Mouse (Mus musculus): ENCODE measurements around the gene Lrp11. TPM values are rescaled to one million over a fixed set of nuclear protein-coding genes. Genes with fewer than 3 reads are reported as not detected.
A peak's percentile ranks its signal among the peaks of the same experiment; 100 is the strongest.

The Lrp11 gene
- polyA plus RNA-seq, 1 experiment from 2014 or later = 2.6 TPM

GRCm38 (mm10) chr10:7623861-7624518 is 34.4 kb downstream of the Lrp11 start:
- Histone ChIP-seq H3K4me2 (no peak overlapping the region), H3K27ac (no peak overlapping the region), H3K4me3 (no peak overlapping the region), H3K9ac (no peak overlapping the region), H3K9me3 (no peaks in the 10 kb centered on the region), H3K4me1 (no peaks in the 10 kb centered on the region), H3K27me3 (no peaks in the 10 kb centered on the region), H3K36me3 (peaks cover 5% of the 10 kb centered on the region)
- no peak for ATAC-seq (ENCODE audit: insufficient number of reproducible peaks, insufficient read depth, low FRiP score, low TSS enrichment, low read depth)
- WGBS = 93% methylated on average over 3 of the region's 3 CpGs

GRCm38 (mm10) chr10:7629092-7629491 is 39.5 kb downstream of the Lrp11 start:
- H3K27me3 ChIP-seq = no peaks in the 10 kb centered on the region
- H3K4me1 ChIP-seq = no peaks in the 10 kb centered on the region
- no peak for ATAC-seq (ENCODE audit: insufficient number of reproducible peaks, insufficient read depth, low FRiP score, low TSS enrichment, low read depth)
- H3K27ac ChIP-seq = no peak overlapping the region
- no peak overlapping the region for H3K9ac ChIP-seq
- peaks cover 29% of the 10 kb centered on the region for H3K36me3 ChIP-seq
- no peak overlapping the region for H3K4me2 ChIP-seq
- H3K9me3 ChIP-seq = no peaks in the 10 kb centered on the region
- no peak overlapping the region for H3K4me3 ChIP-seq
- 96% methylated on average over 4 of the region's 4 CpGs for WGBS

DNA sequence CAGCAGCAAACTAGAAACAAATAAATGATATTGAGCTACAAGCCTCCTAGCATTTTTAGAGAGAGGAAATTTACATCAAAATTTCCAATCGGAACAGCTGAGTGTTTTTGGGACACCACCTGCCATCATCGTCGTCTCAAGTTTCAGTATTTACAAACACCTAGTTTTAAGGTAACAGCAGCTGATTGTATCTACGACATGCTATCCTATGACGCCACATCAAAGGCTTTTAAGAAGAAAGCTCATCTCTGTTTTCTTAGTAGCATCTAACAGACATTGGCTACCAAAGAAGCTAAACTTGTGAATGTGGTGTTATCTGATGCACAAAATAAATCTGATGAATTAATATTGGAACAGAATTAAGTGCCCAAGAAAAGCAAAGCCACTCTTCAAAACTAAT is 40.7 kb downstream of the Lrp11 start:
- peaks cover 29% of the 10 kb centered on the region for H3K36me3 ChIP-seq

DNA sequence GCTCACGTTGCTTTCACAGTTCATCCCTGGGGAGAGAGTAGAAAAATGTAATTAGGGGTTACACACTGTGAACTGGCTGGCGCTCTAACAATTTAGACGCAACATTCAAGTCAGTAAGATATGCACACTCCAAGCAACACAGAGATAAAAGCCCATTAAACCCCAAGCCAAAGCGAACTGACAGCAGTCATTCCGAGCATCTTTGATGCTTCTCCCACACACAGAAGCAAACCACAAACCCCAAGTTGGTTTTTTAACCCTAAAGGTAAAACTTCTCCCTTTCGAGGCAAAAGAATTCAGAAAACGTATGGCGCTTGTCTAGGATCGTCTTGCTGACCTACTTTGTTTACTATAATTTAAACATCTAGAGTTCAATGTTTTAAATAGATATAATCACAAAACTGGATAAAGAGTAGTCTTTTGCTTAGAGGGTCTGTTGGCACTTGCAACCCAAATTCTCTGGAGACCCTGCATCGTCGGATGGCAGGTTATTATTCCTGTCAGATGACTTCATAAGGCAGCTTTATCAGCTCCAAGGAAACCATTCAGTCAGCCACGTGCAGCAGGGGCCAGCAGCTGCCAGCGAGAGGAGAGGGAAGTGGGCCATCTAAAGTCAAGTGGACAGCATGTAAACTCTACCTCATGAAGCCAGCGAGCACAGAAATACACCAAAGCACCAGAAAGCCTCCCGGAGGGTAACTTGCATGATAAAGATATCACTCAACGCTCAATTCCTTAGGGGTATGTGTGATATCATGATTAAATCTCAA is 41.5 kb downstream of the Lrp11 start:
- H3K4me1 ChIP-seq = no peaks in the 10 kb centered on the region
- 78% methylated on average over 16 of the region's 16 CpGs for WGBS
- H3K9me3 ChIP-seq = no peaks in the 10 kb centered on the region
- no peak overlapping the region for H3K4me3 ChIP-seq
- no peak for ATAC-seq (ENCODE audit: insufficient number of reproducible peaks, insufficient read depth, low FRiP score, low TSS enrichment, low read depth)
- H3K36me3 ChIP-seq = peaks cover 29% of the 10 kb centered on the region
- H3K27ac ChIP-seq = no peak overlapping the region
- no peak overlapping the region for H3K9ac ChIP-seq
- H3K4me2 ChIP-seq = no peak overlapping the region
- no peaks in the 10 kb centered on the region for H3K27me3 ChIP-seq

More for the DNA sequence above, 40.7 kb downstream of the Lrp11 start:
- no peak overlapping the region for H3K4me3 ChIP-seq
- no peaks in the 10 kb centered on the region for H3K27me3 ChIP-seq
- ATAC-seq (ENCODE audit: insufficient number of reproducible peaks, insufficient read depth, low FRiP score, low TSS enrichment, low read depth) = no peak
- WGBS = 85% methylated on average over 5 of the region's 5 CpGs
- H3K27ac ChIP-seq = no peak overlapping the region
- no peak overlapping the region for H3K4me2 ChIP-seq
- H3K9me3 ChIP-seq = no peaks in the 10 kb centered on the region
- H3K9ac ChIP-seq = no peak overlapping the region
- H3K4me1 ChIP-seq = no peaks in the 10 kb centered on the region

DNA sequence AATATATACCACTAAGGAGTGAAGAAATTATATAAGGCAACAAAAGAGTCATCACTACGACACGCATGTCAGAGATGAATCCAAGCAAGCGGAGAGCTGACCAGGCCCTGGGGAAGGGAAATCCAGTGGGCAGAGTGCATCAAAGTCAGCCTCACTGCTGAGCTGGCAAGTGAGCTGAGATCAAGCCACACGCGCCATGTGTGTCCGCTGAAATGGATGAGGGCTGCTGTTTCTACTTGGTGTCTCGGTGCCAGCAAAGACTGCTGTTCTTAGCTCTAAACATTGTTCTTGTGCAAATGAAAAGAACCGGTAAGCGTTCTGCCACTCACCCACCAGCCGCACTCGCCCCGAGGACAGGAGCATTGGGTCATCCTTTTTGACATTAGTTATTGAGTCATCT is 50.8 kb downstream of the Lrp11 start:
- Histone ChIP-seq H3K36me3 (peaks cover 68% of the 10 kb centered on the region), H3K27ac (no peak overlapping the region), H3K9me3 (no peaks in the 10 kb centered on the region), H3K4me2 (no peak overlapping the region), H3K4me3 (no peak overlapping the region), H3K27me3 (no peaks in the 10 kb centered on the region), H3K4me1 (no peaks in the 10 kb centered on the region), H3K9ac (no peak overlapping the region)
- ATAC-seq (ENCODE audit: insufficient number of reproducible peaks, insufficient read depth, low FRiP score, low TSS enrichment, low read depth) = no peak
- WGBS = 96% methylated on average over 12 of the region's 12 CpGs

DNA sequence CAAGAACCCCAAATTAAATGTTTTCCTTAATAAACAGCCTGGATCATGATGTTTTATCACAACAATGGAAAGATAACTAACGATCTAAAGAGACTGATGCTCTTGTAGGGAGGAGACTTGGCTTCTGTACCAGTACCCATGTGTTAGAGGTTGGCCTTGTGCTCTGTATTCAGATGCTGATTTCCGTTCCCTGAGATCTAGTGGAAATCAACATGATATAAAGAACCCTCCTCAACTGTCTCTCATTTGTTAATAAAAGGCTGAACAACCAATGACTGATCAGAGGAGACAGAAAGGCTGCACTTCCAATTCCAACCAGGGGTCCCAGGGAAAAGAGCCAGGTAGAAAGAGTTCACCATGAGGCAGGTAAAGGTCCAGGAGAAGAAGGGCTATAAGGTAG is 56.3 kb downstream of the Lrp11 start:
- no peaks in the 10 kb centered on the region for H3K9me3 ChIP-seq
- H3K27me3 ChIP-seq = no peaks in the 10 kb centered on the region
- WGBS = 89% methylated on average over 2 of the region's 2 CpGs
- no peak overlapping the region for H3K4me3 ChIP-seq
- H3K4me2 ChIP-seq = no peak overlapping the region
- H3K4me1 ChIP-seq = no peaks in the 10 kb centered on the region
- H3K9ac ChIP-seq = no peak overlapping the region
- ATAC-seq (ENCODE audit: insufficient number of reproducible peaks, insufficient read depth, low FRiP score, low TSS enrichment, low read depth) = no peak
- peaks cover 57% of the 10 kb centered on the region for H3K36me3 ChIP-seq
- H3K27ac ChIP-seq = no peak overlapping the region

DNA sequence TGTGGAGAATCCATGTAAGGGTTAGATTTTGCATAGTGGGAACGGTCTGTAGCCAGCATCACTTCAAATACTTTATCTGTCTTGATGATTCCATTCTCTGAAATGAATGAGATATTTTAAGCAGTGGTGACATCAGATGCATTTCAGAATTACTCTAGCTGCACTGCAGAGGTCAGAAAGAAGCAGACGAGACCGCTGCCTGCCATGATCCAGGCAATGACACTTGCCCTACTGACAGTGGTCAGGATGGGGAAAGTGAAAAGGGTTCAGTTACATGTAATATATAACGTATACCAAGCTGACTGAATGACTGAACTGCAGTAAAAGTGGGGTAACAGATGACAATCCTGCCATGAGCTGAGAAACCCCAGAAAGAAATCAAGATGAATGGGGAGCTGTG is 59.5 kb downstream of the Lrp11 start:
- H3K27ac ChIP-seq = no peak overlapping the region
- no peaks in the 10 kb centered on the region for H3K27me3 ChIP-seq
- H3K4me1 ChIP-seq = no peaks in the 10 kb centered on the region
- WGBS = 87% methylated on average over 4 of the region's 4 CpGs
- no peak for ATAC-seq (ENCODE audit: insufficient number of reproducible peaks, insufficient read depth, low FRiP score, low TSS enrichment, low read depth)
- H3K9ac ChIP-seq = no peak overlapping the region
- peaks cover 33% of the 10 kb centered on the region for H3K36me3 ChIP-seq
- H3K9me3 ChIP-seq = no peaks in the 10 kb centered on the region
- H3K4me2 ChIP-seq = no peak overlapping the region
- no peak overlapping the region for H3K4me3 ChIP-seq

DNA sequence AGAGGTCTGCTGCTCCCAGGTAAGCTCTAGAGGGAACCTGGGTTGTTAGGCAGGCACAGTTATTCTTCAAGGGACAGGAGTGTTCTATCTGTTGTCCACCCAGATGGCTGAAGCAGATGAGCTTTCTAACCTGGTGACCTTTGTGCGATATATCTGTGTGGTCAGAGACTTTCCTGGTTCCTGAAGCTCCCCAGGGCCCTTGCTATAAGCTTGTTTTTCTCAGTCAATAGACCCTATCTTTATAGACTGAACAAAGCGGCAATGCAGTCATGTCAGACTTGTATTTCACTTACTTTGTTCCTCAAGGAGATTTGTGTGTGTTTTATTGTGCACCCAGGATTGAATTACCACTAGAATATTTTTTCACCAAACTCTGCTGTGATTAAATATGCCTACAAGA is 61.5 kb downstream of the Lrp11 start:
- Histone ChIP-seq H3K4me2 (no peak overlapping the region), H3K36me3 (peaks cover 25% of the 10 kb centered on the region), H3K9me3 (no peaks in the 10 kb centered on the region), H3K27me3 (no peaks in the 10 kb centered on the region), H3K27ac (no peak overlapping the region), H3K4me3 (no peak overlapping the region), H3K4me1 (no peaks in the 10 kb centered on the region), H3K9ac (no peak overlapping the region)
- WGBS = 88% methylated on average over 2 of the region's 2 CpGs
- ATAC-seq (ENCODE audit: insufficient number of reproducible peaks, insufficient read depth, low FRiP score, low TSS enrichment, low read depth) = no peak

DNA sequence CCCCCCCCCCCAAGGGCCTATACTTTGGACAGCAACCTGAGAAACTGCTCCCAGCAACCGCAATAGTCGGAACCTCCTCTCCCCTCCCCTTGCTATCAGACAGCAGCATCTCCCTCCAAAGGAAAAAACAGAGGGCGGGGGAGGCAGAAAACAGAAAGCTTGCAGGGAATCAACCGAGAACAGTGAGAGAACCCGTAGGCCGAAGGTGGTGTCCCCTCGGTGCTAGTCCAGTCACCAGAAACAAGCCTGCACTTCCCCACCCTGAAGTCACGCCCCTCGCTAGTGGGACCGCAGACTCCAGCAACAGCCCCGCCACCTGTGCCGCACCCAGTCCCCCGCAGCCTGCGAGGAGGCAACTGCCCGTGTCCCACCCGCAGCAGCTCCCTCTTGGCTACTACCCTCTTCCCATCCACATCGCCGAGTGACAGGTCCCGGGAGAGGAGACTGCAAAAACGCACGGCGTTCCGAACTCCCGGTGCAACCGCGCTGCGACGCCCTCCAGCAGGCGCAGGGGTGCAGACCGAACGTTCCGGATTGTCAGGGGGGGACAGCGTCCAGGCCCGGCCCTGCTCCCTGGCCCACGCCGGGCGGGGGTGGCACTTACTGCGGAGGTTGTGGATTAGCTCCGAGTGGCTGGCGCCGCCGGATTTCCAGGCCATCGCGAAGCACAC is 73.0 kb downstream of the Lrp11 start:
- Histone ChIP-seq H3K36me3 (no peaks in the 10 kb centered on the region), H3K4me1 (no peaks in the 10 kb centered on the region), H3K27ac (peak overlapping the region; percentile 89), H3K4me3 (peak overlapping the region; percentile 96), H3K4me2 (peak overlapping the region; percentile 87), H3K9ac (peak overlapping the region; percentile 93), H3K27me3 (no peaks in the 10 kb centered on the region), H3K9me3 (no peaks in the 10 kb centered on the region)
- peak; percentile 76 for ATAC-seq (ENCODE audit: insufficient number of reproducible peaks, insufficient read depth, low FRiP score, low TSS enrichment, low read depth)
- WGBS = under 1% methylated on average over 44 of the region's 44 CpGs

DNA sequence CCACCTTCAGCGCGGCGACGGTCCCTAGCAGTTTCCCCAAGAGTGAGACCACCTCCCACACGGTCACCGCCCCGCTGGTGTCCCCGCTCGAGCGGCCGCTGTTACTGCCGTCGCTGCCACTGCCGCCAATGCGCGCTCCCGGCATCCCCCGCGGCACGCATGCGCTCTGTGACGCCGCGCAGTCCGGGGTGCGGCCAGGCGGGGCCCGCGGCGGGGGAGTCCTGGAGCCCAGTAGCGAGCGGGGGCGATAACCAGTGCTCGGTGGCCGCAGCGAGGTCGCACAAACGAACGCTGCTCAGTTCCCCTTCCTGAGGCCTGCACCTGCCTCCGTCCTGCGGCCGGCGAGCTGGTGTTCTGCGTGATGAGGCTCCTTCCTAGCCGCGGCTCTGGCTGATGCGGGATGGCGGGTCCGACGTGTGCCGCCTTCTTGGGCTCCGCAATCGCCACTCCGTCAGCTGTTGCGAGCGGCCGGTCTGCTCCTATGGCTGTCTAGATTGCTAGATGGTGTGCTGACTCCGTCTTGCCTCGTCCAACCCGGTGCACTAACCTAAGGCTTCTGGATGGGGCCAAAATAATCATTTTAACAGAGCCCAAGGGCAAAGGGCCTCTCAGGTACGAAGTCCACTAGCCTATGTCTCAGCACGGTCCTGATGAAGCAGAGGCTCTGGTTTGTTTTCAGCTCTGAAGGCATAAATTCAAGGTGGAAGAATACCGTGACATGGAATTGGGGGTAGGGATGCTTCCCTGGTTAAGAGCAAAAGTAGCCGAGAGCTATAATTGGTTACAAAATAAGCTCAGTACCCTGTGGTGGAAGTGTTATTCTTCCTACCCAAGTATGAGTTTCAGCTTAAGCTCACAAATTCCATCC is 73.8 kb downstream of the Lrp11 start:
- no peaks in the 10 kb centered on the region for H3K36me3 ChIP-seq
- peak; percentile 84 for ATAC-seq (ENCODE audit: insufficient number of reproducible peaks, insufficient read depth, low FRiP score, low TSS enrichment, low read depth)
- H3K4me1 ChIP-seq = peaks cover 7% of the 10 kb centered on the region
- H3K9ac ChIP-seq = peak overlapping the region; percentile 93
- under 1% methylated on average over 64 of the region's 64 CpGs for WGBS
- H3K4me2 ChIP-seq = peak overlapping the region; percentile 87
- H3K9me3 ChIP-seq = no peaks in the 10 kb centered on the region
- H3K27me3 ChIP-seq = no peaks in the 10 kb centered on the region
- peak overlapping the region; percentile 89 for H3K27ac ChIP-seq
- peak overlapping the region; percentile 96 for H3K4me3 ChIP-seq

DNA sequence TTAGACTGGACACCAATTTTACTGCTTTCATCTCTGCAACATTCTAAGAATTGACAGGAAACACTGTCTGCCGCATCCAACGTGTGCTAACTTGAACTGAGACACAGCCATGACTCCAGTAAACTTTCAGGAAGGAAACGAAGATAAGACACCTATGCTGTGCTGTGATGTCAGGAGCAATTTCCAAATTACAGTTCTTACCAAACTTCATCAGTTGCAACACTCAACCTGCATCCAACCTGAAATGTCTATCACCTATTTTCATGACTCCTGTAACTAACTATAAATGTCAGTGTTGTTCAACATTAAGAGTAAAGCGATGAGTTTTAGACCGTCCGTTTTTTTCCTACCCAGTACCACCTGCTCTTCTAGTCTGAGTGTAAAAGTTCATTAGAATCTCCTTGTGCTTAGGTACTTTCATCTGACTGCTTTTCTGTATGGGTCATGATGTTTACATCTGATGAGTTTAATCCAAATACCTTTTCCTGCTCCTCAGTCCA is 74.5 kb downstream of the Lrp11 start:
- WGBS = 53% methylated on average over 6 of the region's 6 CpGs
- Histone ChIP-seq H3K9me3 (no peaks in the 10 kb centered on the region), H3K27ac (peak overlapping the region; percentile 89), H3K4me2 (peak overlapping the region; percentile 87), H3K36me3 (no peaks in the 10 kb centered on the region), H3K9ac (peak overlapping the region; percentile 93), H3K27me3 (no peaks in the 10 kb centered on the region), H3K4me1 (peaks cover 8% of the 10 kb centered on the region), H3K4me3 (peak overlapping the region; percentile 96)
- no peak for ATAC-seq (ENCODE audit: insufficient number of reproducible peaks, insufficient read depth, low FRiP score, low TSS enrichment, low read depth)

Measured in embryonic facial prominence, embryonic 13.5 days (tissue).